Mouse (Mus musculus): ENCODE results near the gene Ankrd11.

GRCm38 (mm10) chr8:123048402-123048801, 6.3 kb upstream of the Ankrd11 start:
- TF ChIP-seq CTCF (IDR thresholded peaks at IDR 0.05; ENCODE audit: low read depth) (no peak), EP300 (IDR thresholded peaks at IDR 0.05; ENCODE audit: low read depth) (no peak)
